Mouse (Mus musculus) forebrain, embryonic 16.5 days (tissue): ENCODE measurements at regions not wholly inside any gene's neighbourhood (a gene's known extent, or its start where the extent isn't known, plus 50 kb on each side); places are given as distances from the start of the nearest gene placed in this dataset.

Experiments used
- ATAC-seq: fragments of 200-750 bp; cut with Nextera tagmentation; 2 replicates; pipeline ENCODE4 v1.8.0; 2017; ENCODE audit warnings: mild to moderate bottlenecking, moderate library complexity
- H3K27ac ChIP-seq: fragments of 300-500 bp; sonication (generic); 2 replicates; pipeline ENCODE4 v1.5.1; 2014; ENCODE audit warnings: low read length, control low read depth
- H3K27me3 ChIP-seq: fragments of 300-500 bp; sonication (generic); replicated peaks from 2 replicates; pipeline ENCODE4 v1.6.1; 2014; ENCODE audit warnings: low read length; ENCODE audit not compliant: control insufficient read depth, insufficient read depth
- H3K36me3 ChIP-seq: fragments of 300-500 bp; sonication (generic); 2 replicates; pipeline ENCODE4 v1.6.1; 2014; ENCODE audit not compliant: control insufficient read depth, insufficient read depth
- H3K4me1 ChIP-seq: fragments of 300-500 bp; sonication (generic); replicated peaks from 2 replicates; pipeline ENCODE4 v1.6.1; 2014; ENCODE audit warnings: low read length; ENCODE audit not compliant: control insufficient read depth, insufficient read depth
- H3K4me2 ChIP-seq: fragments of 300-500 bp; sonication (generic); 2 replicates; pipeline ENCODE4 v1.6.1; 2014; ENCODE audit warnings: mild to moderate bottlenecking, low read length, control low read depth
- H3K4me3 ChIP-seq: fragments of 300-500 bp; sonication (generic); replicated peaks from 2 replicates; pipeline ENCODE4 v1.5.1; 2014; ENCODE audit warnings: mild to moderate bottlenecking, low read length, control low read depth
- H3K9ac ChIP-seq: fragments of 300-500 bp; sonication (generic); replicated peaks from 2 replicates; pipeline ENCODE4 v1.6.1; 2014; ENCODE audit warnings: low read depth, low read length, control low read depth
- H3K9me3 ChIP-seq: fragments of 300-500 bp; sonication (generic); 2 replicates; pipeline ENCODE4 v1.6.1; 2016; ENCODE audit warnings: low read length; ENCODE audit not compliant: control insufficient read depth
- WGBS: fragments of 180-500 bp; shearing (Covaris S2); extraction: QIAGEN DNeasy Blood & Tissue Kit; methylation state at CpG from one replicate; pipeline ENCODE4 v1.1.7; 2014; 5-methylcytosine and 5-hydroxymethylcytosine counted together

DNA sequence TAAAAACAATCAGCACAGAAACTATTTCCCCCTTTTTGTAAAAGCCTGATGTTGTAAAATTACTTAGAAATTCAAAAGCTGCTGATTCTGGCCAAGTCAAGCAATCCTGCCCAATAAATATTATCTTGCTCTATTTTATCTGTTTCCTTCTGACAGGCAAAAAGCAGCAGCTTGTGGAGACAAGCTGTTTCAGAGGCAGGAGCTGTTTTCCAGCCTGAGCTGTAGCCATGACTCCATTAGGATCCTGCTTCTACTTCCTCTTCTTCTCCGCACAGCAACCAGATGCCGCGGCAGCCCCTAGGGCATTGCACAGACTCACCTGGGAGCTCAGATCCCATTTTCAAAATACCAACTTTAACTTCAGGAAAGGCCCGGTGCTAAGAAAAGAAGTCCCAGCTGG is 774.8 kb downstream of the Ryr2 start:
- H3K27ac ChIP-seq: peak overlapping the region; percentile 42; the same call in 1 of the 2 replicates
- H3K36me3 ChIP-seq: no peaks in the 10 kb centered on the region
- H3K4me2 ChIP-seq: no peak overlapping the region
- WGBS: 81% methylated on average over 4 of the region's 4 CpGs
- no peak overlapping the region for H3K9ac ChIP-seq
- ATAC-seq: peak; percentile 28; the same call in 1 of the 2 replicates
- no peaks in the 10 kb centered on the region for H3K27me3 ChIP-seq
- no peak overlapping the region for H3K4me3 ChIP-seq
- no peaks in the 10 kb centered on the region for H3K4me1 ChIP-seq
- H3K9me3 ChIP-seq: no peaks in the 10 kb centered on the region

- H3K4me1 ChIP-seq: 0 out of 2 replicates have a peak, but pooled peaks cover 3% of the 10 kb centered on the region
- WGBS: 55% methylated on average over 2 of the region's 2 CpGs
- H3K4me3 ChIP-seq: no peak overlapping the region
- H3K9ac ChIP-seq: no peak overlapping the region
- H3K36me3 ChIP-seq: no peaks in the 10 kb centered on the region
- H3K4me2 ChIP-seq: no peak overlapping the region
- H3K27ac ChIP-seq: no peak overlapping the region
- H3K27me3 ChIP-seq: no peaks in the 10 kb centered on the region
- no peaks in the 10 kb centered on the region for H3K9me3 ChIP-seq
- peak; percentile 59 for ATAC-seq
Measured at GRCm38 (mm10) chr13:11308716-11309115, 798.0 kb downstream of the Ryr2 start.

DNA sequence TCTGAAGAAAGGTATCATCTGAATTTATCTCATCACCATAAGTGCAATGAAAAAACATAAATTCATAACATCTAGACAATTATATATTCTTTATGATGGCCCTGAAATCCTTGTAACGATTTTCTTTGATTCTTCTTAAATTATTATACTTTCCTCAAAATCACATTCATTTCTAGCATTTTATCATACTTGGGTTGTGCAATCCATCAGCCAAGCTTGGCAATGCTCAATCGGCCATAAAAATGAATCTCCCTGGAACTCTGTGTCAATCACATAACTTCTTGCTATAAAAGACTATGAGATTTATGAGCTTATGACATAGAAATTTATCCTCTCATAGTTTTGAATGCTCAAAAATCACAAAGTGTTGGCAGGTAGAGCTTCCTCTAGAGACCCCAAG is 811.3 kb downstream of the Ryr2 start:
- Histone ChIP-seq H3K4me3 (no peak overlapping the region), H3K27ac (no peak overlapping the region), H3K4me2 (no peak overlapping the region), H3K4me1 (no peaks in the 10 kb centered on the region), H3K27me3 (no peaks in the 10 kb centered on the region), H3K9ac (no peak overlapping the region), H3K9me3 (no peaks in the 10 kb centered on the region), H3K36me3 (no peaks in the 10 kb centered on the region)
- no peak for ATAC-seq
- WGBS: 92% methylated on average over 2 of the region's 2 CpGs

DNA sequence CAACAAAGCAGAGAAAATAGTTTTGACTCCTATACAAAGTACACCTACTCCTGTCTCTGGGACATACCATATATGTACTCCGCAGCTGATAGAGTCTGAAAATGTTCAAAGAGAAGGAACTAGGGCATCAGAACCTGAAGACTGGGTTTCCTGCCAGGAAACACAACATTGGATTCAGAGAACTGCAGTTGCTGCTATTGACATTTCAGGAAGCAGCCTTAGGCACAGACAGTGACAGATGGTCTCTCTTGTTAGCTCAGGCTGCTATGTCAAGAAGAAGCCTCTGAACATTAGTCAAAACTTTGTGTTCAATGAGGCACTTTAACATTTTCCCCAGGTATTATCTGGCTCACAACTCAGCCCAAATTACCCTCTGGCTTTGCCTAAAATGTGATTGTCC is 812.1 kb downstream of the Ryr2 start:
- ATAC-seq: peak; percentile 73
- no peaks in the 10 kb centered on the region for H3K9me3 ChIP-seq
- H3K4me1 ChIP-seq: no peaks in the 10 kb centered on the region
- WGBS: 85% methylated on average over 1 of the region's 1 CpGs
- H3K4me2 ChIP-seq: no peak overlapping the region
- no peak overlapping the region for H3K4me3 ChIP-seq
- H3K9ac ChIP-seq: no peak overlapping the region
- H3K36me3 ChIP-seq: no peaks in the 10 kb centered on the region
- H3K27ac ChIP-seq: no peak overlapping the region
- H3K27me3 ChIP-seq: no peaks in the 10 kb centered on the region

- Histone ChIP-seq H3K27ac (no peak overlapping the region), H3K4me2 (no peak overlapping the region), H3K9me3 (no peaks in the 10 kb centered on the region), H3K36me3 (no peaks in the 10 kb centered on the region), H3K4me1 (no peaks in the 10 kb centered on the region), H3K27me3 (no peaks in the 10 kb centered on the region), H3K9ac (no peak overlapping the region), H3K4me3 (no peak overlapping the region)
- ATAC-seq: no peak
Measured at GRCm38 (mm10) chr13:11293750-11294149, 813.0 kb downstream of the Ryr2 start.

DNA sequence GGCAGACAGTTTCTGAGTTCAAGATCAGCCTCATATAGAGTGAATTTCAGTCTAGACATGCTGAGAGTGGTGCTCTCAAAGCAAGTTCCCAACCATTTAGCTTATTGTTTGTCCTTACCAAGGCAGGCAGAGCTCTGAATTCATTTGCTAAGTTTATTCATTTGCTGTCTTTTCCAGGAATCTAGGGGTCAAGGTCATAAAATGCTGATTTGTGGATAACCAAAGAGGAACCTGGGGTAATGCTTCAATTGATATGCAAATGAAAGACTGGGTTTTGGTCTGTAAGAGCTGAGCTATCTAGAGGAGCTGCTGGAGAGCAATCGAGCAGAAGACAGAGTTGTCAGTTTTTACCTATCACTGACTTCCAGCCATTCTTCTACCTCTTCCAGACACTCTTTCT is 832.8 kb downstream of the Ryr2 start:
- WGBS: 61% methylated on average over 1 of the region's 1 CpGs
- Histone ChIP-seq H3K36me3 (no peaks in the 10 kb centered on the region), H3K27ac (no peak overlapping the region), H3K27me3 (no peaks in the 10 kb centered on the region), H3K9ac (no peak overlapping the region), H3K4me3 (no peak overlapping the region), H3K4me1 (peaks cover 7% of the 10 kb centered on the region), H3K9me3 (no peaks in the 10 kb centered on the region), H3K4me2 (no peak overlapping the region)
- no peak for ATAC-seq

DNA sequence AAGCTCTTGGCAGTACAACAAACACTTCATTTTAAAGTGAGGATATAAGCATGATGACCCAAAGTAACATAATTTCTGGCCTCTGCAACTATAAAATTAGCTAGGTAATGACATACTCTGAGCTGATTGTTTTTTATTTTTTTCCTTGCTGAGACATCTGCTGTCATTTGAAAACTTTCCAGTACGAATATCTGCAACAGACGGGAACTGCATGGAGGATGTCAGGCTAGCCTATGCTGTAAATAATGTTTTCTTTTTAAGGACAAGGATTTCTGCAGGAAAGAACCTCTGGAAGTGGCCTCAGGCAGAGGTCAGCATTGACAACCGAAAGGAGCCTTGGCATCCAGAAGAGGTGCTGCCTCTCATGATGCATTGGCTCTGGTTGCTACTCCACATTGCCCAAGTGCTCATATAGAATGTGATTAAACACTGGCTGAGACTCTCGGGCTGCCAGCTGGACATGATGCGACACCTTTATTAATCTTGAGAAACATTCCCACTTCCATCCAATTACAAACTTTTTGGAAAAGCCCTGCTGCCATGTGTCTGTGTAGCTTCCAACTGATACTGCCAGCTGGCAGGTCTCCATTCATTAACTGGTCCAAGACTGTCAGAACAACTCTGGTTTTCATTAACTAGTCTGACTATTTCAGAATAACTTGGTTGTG is 837.9 kb downstream of the Ryr2 start:
- H3K4me2 ChIP-seq: no peak overlapping the region
- 48% methylated on average over 5 of the region's 5 CpGs for WGBS
- H3K9me3 ChIP-seq: no peaks in the 10 kb centered on the region
- no peaks in the 10 kb centered on the region for H3K27me3 ChIP-seq
- ATAC-seq: peak; percentile 93
- H3K36me3 ChIP-seq: no peaks in the 10 kb centered on the region
- no peak overlapping the region for H3K9ac ChIP-seq
- H3K27ac ChIP-seq: no peak overlapping the region
- peaks cover 10% of the 10 kb centered on the region for H3K4me1 ChIP-seq
- H3K4me3 ChIP-seq: no peak overlapping the region

- Histone ChIP-seq H3K4me1 (no peaks in the 10 kb centered on the region), H3K9me3 (no peaks in the 10 kb centered on the region), H3K4me3 (no peak overlapping the region), H3K4me2 (no peak overlapping the region), H3K9ac (no peak overlapping the region), H3K36me3 (no peaks in the 10 kb centered on the region), H3K27me3 (no peaks in the 10 kb centered on the region), H3K27ac (no peak overlapping the region)
- ATAC-seq: no peak
Measured at GRCm38 (mm10) chr13:11247541-11247940, 859.2 kb downstream of the Ryr2 start.

DNA sequence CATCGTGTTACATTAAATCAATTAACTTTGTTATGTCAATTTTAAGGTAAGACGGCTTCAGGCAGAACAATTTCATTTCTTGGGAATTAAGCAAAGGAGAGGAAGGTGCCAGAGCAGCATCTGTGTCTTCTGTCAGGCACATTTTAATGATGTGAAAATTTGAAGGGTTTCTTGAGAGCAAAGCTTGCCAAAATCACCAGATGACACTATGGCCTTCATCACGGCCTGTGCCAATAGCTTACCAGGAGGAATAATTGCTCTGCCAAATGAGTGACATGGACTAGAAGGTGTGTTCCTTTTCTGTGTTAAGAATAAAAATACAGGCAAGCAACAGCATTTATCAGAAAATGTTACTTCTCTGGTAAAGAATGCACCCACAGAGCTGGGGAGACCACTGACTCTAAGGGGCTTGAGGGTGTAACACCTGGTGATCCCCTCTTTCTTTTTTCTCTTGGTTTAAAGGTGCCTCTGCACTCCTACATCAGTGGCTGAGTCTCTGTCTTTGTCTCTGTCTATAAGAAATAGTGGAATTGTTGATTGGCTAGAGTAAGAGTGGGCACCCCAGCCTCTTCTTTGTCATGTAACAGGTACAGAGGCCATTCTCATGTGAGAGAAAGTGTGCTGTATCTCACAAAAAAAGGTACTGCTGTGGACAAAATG is 856.2 kb upstream of the Chrm3 start:
- Histone ChIP-seq H3K27ac (peak overlapping the region; percentile 37; the same call in 1 of the 2 replicates), H3K4me2 (no peak overlapping the region), H3K27me3 (no peaks in the 10 kb centered on the region), H3K36me3 (no peaks in the 10 kb centered on the region), H3K4me1 (0 out of 2 replicates have a peak, but pooled peaks cover 8% of the 10 kb centered on the region), H3K4me3 (no peak overlapping the region), H3K9me3 (no peaks in the 10 kb centered on the region), H3K9ac (no peak overlapping the region)
- 52% methylated on average over 3 of the region's 3 CpGs for WGBS
- ATAC-seq: peak; percentile 79
